Comparison of ENCODE assay signal across 1 mouse cellular context in genomic region chr5:138641761-138642160, GRCm38 (mm10).
TF ChIP-seq lines count a peak whose summit lies in the region.

No protein-coding gene starts in this region.

TF ChIP-seq in MEL, 35 proteins besides CTCF, POLR2A, EP300 and RAD21 (continued from another document):
- TF ChIP-seq BHLHE40 (IDR thresholded peaks at IDR 0.05; ENCODE audit: borderline replicate concordance, low read depth, low read length): no peak
- peak; percentile 61 for TF ChIP-seq ETS1 (IDR thresholded peaks at IDR 0.05; ENCODE audit: low read depth, low read length)
- TF ChIP-seq MAZ (IDR thresholded peaks at IDR 0.05; ENCODE audit: low read depth, low read length): no peak
- TF ChIP-seq SIN3A (IDR thresholded peaks at IDR 0.05; ENCODE audit: low read length): peak; percentile 26; the same call in 1 of the 2 replicates
- no peak for TF ChIP-seq CHD1 (IDR thresholded peaks at IDR 0.05; ENCODE audit: low read depth, low read length)
- 0 out of 2 replicates have a peak, but pooled peaks have one; percentile 32 for TF ChIP-seq MXI1 (IDR thresholded peaks at IDR 0.05; ENCODE audit: low read depth, low read length)
- TF ChIP-seq RCOR1 (IDR thresholded peaks at IDR 0.05; ENCODE audit: low read depth, low read length): no peak
- TF ChIP-seq ZNF384 (IDR thresholded peaks at IDR 0.05; ENCODE audit: low read depth, low read length): no peak
- peak; percentile 79 for TF ChIP-seq GATA1 (IDR thresholded peaks at IDR 0.05; ENCODE audit: low read depth, low read length)
- TF ChIP-seq TCF12 (IDR thresholded peaks at IDR 0.05; ENCODE audit: low read depth, low read length): peak; percentile 70
- no peak for TF ChIP-seq ELF1 (IDR thresholded peaks at IDR 0.05; ENCODE audit: low read depth, low read length)
